Mouse (Mus musculus): Measurements from ENCODE around the gene Trak1. TPM values are rescaled to one million over a fixed set of nuclear protein-coding genes. Genes with fewer than 3 reads are reported as not detected.

Gene Trak1
- polyA plus RNA-seq, 1 experiment from 2014 or later = 58.4 TPM

GRCm38 (mm10) chr9:121505346-121505745 lies 208.0 kb downstream of the Trak1 start:
- Histone ChIP-seq H3K27ac (replicated peaks) (no peak overlapping the region), H3K4me2 (no peak overlapping the region), H3K9ac (no peak overlapping the region), H3K9me3 (no peaks in the 10 kb centered on the region), H3K4me1 (replicated peaks) (no peaks in the 10 kb centered on the region), H3K27me3 (no peaks in the 10 kb centered on the region), H3K36me3 (no peaks in the 10 kb centered on the region), H3K4me3 (no peak overlapping the region)
- 88% methylated on average over 8 of the region's 8 CpGs for WGBS
- no peak for ATAC-seq (ENCODE audit: low FRiP score, low read depth)

DNA sequence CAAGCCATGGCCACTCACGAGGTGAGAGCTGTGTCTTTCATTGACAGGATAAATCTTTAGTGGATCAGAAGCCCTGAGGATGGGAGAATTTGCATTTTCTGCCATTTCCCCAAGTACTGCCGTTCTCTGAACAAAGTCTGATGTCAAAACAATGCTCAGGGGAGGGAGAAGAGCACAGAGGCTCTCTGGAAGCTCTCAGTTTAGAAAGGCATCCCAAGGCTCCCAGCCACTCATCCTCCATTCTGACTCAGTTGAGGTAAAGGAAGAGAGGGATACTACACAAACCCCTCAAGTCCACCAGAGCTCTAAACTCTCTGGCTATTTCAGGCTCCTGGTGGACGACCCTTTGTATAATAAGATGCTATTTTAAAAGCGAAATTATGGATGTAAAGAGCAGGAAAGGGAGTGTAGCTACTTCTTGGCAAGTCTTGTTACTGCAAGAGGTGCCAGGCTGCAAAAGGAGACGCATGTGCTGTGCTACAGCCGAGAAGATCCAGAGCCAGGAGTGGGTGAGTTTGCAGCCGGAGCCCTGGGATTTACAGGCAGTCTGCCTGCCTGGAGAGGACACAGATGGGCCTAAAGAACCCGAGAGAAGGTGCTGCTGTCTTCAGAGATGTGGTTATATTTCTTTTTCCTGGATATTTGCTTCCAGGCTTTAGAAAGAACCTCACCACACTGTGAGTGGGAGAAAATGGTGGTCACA lies 209.3 kb downstream of the Trak1 start:
- 67% methylated on average over 8 of the region's 8 CpGs for WGBS
- Histone ChIP-seq H3K4me3 (no peak overlapping the region), H3K36me3 (no peaks in the 10 kb centered on the region), H3K4me2 (no peak overlapping the region), H3K4me1 (replicated peaks) (no peaks in the 10 kb centered on the region), H3K27me3 (no peaks in the 10 kb centered on the region), H3K9me3 (no peaks in the 10 kb centered on the region), H3K9ac (no peak overlapping the region), H3K27ac (replicated peaks) (no peak overlapping the region)
- no peak for ATAC-seq (ENCODE audit: low FRiP score, low read depth)

DNA sequence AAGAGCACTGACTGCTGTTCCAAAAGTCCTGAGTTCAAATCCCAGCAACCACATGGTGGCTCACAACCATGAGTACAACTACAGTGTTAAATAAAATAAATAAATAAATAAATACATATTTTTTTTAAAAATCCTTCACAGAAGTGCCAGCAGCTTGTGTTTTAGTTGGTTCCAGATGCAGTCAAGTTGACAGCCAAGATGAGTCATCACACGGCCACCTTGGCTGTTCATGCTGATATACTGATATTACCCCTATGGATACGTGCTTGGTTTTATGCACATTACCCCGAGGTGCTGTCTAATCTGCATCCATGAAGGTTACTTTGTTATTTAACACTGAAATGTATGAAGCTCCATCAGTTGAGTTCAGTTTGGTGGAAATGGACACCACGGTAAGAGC lies 214.6 kb downstream of the Trak1 start:
- 94% methylated on average over 4 of the region's 4 CpGs for WGBS
- Histone ChIP-seq H3K9ac (no peak overlapping the region), H3K4me3 (no peak overlapping the region), H3K9me3 (no peaks in the 10 kb centered on the region), H3K36me3 (no peaks in the 10 kb centered on the region), H3K27ac (replicated peaks) (no peak overlapping the region), H3K4me2 (no peak overlapping the region), H3K4me1 (replicated peaks) (no peaks in the 10 kb centered on the region), H3K27me3 (no peaks in the 10 kb centered on the region)
- no peak for ATAC-seq (ENCODE audit: low FRiP score, low read depth)

DNA sequence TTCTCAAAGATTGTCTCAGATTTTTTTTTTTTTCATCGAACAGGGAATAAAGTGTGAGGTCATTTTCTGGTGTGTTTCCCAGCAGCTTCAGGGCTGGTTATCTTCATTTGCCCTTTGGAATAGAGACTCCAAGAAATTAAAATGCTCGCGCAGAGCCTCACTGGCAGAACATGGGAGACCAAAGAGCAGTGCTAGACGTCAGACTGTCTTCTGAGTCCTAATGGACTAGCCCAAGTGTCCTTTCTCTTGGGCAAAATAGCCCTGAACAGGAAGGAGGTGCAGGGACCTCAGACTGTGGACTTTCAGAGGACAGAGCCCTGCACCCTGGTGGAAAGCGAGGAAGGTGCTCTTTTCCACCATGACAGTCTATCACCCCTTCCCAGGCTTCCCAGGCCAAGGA lies 217.2 kb downstream of the Trak1 start:
- Histone ChIP-seq H3K27me3 (no peaks in the 10 kb centered on the region), H3K4me2 (no peak overlapping the region), H3K9ac (no peak overlapping the region), H3K4me3 (no peak overlapping the region), H3K36me3 (no peaks in the 10 kb centered on the region), H3K9me3 (no peaks in the 10 kb centered on the region), H3K27ac (replicated peaks) (no peak overlapping the region), H3K4me1 (replicated peaks) (no peaks in the 10 kb centered on the region)
- ATAC-seq (ENCODE audit: low FRiP score, low read depth) = no peak
- 81% methylated on average over 5 of the region's 5 CpGs for WGBS

DNA sequence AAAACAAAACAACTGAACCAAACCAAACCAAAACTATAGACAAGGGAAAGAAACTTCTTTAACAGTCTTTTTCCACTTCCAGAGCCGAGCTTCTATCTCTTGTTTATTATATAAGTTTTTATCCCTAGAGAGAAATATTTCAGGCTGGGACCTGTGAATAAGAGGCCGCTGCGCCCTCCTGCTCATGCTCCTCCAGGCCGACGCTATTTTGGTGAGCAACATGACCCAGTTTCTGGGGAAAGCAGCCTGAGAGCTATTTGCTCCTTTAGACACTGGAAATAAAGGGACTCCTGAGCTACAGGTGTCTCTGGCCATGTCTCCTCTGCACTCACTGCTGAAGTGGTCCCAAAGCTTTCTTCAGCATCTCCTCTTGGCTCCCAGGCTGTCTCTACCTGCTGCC lies 222.7 kb downstream of the Trak1 start:
- ATAC-seq (ENCODE audit: low FRiP score, low read depth) = no peak

More for the DNA sequence above, 222.7 kb downstream of the Trak1 start:
- no peak overlapping the region for H3K4me3 ChIP-seq
- no peak overlapping the region for H3K9ac ChIP-seq
- no peak overlapping the region for H3K27ac ChIP-seq (replicated peaks)
- no peaks in the 10 kb centered on the region for H3K4me1 ChIP-seq (replicated peaks)
- no peaks in the 10 kb centered on the region for H3K27me3 ChIP-seq
- H3K4me2 ChIP-seq = no peak overlapping the region
- WGBS = 88% methylated on average over 5 of the region's 5 CpGs
- no peaks in the 10 kb centered on the region for H3K36me3 ChIP-seq
- H3K9me3 ChIP-seq = no peaks in the 10 kb centered on the region

Other genes starting within 250 kb of the Trak1 start
- gene Ulk4, start 20.3 kb upstream of the Trak1 start, polyA plus RNA-seq (2015; fragmentation: Nextera tagmentation; extraction: Ambion mirVana) = 75.9 and 94.1 TPM in 2 replicates
- 70.3 and 71.8 TPM in 2 replicates for gene Cck, start 198.2 kb downstream of the Trak1 start, polyA plus RNA-seq (2015; fragmentation: Nextera tagmentation; extraction: Ambion mirVana)